Mouse (Mus musculus): ENCODE results near the gene Glt8d2. TPM values are rescaled to one million over a fixed set of nuclear protein-coding genes. Genes with fewer than 3 reads are reported as not detected.

The Glt8d2 gene
- polyA plus RNA-seq, 1 experiment from 2014 or later, result 15.0 TPM

Other genes with a start within 250 kb of the Glt8d2 start
- gene Gm1553, start 198.0 kb downstream of the Glt8d2 start, polyA plus RNA-seq (2015; fragmentation: Nextera tagmentation; extraction: Ambion mirVana), result not detected in 2 replicates
- gene 1190007I07Rik, start 67.4 kb downstream of the Glt8d2 start, polyA plus RNA-seq (2015; fragmentation: Nextera tagmentation; extraction: Ambion mirVana), result 33.5 and 40.3 TPM in 2 replicates
- gene Tdg, start 60.8 kb downstream of the Glt8d2 start, polyA plus RNA-seq (2015; fragmentation: Nextera tagmentation; extraction: Ambion mirVana), result 156 TPM in 2 replicates
- gene Hcfc2, start 5.5 kb upstream of the Glt8d2 start, polyA plus RNA-seq (2015; fragmentation: Nextera tagmentation; extraction: Ambion mirVana), result 51.4 and 51.9 TPM in 2 replicates
- gene Nfyb, start 73.5 kb upstream of the Glt8d2 start, polyA plus RNA-seq (2015; fragmentation: Nextera tagmentation; extraction: Ambion mirVana), result 53.4 and 60.5 TPM in 2 replicates
- 105 and 116 TPM in 2 replicates for gene Txnrd1, start 143.3 kb upstream of the Glt8d2 start, polyA plus RNA-seq (2015; fragmentation: Nextera tagmentation; extraction: Ambion mirVana)
- 0.49 and 0.51 TPM in 2 replicates for gene Eid3, start 176.0 kb upstream of the Glt8d2 start, polyA plus RNA-seq (2015; fragmentation: Nextera tagmentation; extraction: Ambion mirVana)

All from limb, embryonic 13.5 days (tissue).